Mouse (Mus musculus): ENCODE measurements at regions not wholly inside any gene's neighbourhood (a gene's known extent, or its start where the extent isn't known, plus 50 kb on each side); places are given as distances from the start of the nearest gene placed in this dataset.

GRCm38 (mm10) chr12:27670650-27671084 is 328.3 kb upstream of the Sox11 start:
- TF ChIP-seq CTCF (IDR thresholded peaks at IDR 0.05 in 2 of 3, conservative IDR thresholded peaks at IDR 0.05 in 1 of 3; ENCODE audit: control insufficient read depth in 1 of 3, insufficient read depth in 1 of 3, low read depth in 2 of 3, low read length in 3 of 3, poor library complexity in 1 of 3, severe bottlenecking in 1 of 3) (no peak), MYC (IDR thresholded peaks at IDR 0.05; ENCODE audit: low read depth, low read length) (no peak), CHD2 (IDR thresholded peaks at IDR 0.05; ENCODE audit: low read length) (no peak), POLR2A (IDR thresholded peaks at IDR 0.05; ENCODE audit: control insufficient read depth in 1 of 2, insufficient read depth in 1 of 2, low read depth in 1 of 2, low read length in 2 of 2, poor library complexity in 1 of 2) (no peak), RAD21 (IDR thresholded peaks at IDR 0.05; ENCODE audit: low read depth, low read length) (no peak), MYB (IDR thresholded peaks at IDR 0.05; ENCODE audit: low read depth, low read length) (no peak), EP300 (IDR thresholded peaks at IDR 0.05; ENCODE audit: low read depth in 1 of 2, low read length in 2 of 2) (no peak), USF1 (IDR thresholded peaks at IDR 0.05; ENCODE audit: low read depth, low read length) (no peak), RCOR1 (IDR thresholded peaks at IDR 0.05; ENCODE audit: low read depth, low read length) (no peak), ZC3H11A (IDR thresholded peaks at IDR 0.05; ENCODE audit: low read depth, low read length) (no peak), TBP (IDR thresholded peaks at IDR 0.05; ENCODE audit: low read depth, low read length) (no peak), ELF1 (IDR thresholded peaks at IDR 0.05; ENCODE audit: low read depth, low read length) (no peak), GABPA (IDR thresholded peaks at IDR 0.05; ENCODE audit: low read depth, low read length) (no peak), MAFK (IDR thresholded peaks at IDR 0.05; ENCODE audit: borderline replicate concordance, low read depth, low read length) (no peak)

Measured in MEL (cell line).